Mouse (Mus musculus): ENCODE measurements around the gene Mterf1b. TPM values are rescaled to one million over a fixed set of nuclear protein-coding genes. Genes with fewer than 3 reads are reported as not detected.
"Not testable (repeated sequence)": the region's sequence is repeated elsewhere in the genome, so short reads cannot be mapped to it uniquely, and the experiment has no call there.

Gene Mterf1b
- polyA plus RNA-seq, 1 experiment from 2014 or later = 2.0 TPM

- Histone ChIP-seq H3K27me3 (no peaks in the 10 kb centered on the region), H3K9me3 (replicated peaks) (no peaks in the 10 kb centered on the region), H3K9ac (no peak overlapping the region), H3K27ac (replicated peaks) (no peak overlapping the region), H3K4me2 (no peak overlapping the region), H3K36me3 (replicated peaks) (no peaks in the 10 kb centered on the region), H3K4me1 (replicated peaks) (0 out of 2 replicates have a peak, but pooled peaks cover 8% of the 10 kb centered on the region), H3K4me3 (replicated peaks) (no peak overlapping the region)
- no peak for ATAC-seq (ENCODE audit: insufficient read depth)
- WGBS (ENCODE audit: insufficient replicate concordance) = 78% methylated on average over 1 of the region's 1 CpGs
Measured at GRCm38 (mm10) chr5:4194166-4194565, 2.0 kb downstream of the Mterf1b start.

GRCm38 (mm10) chr5:4195086-4195485 lies 2.9 kb downstream of the Mterf1b start:
- WGBS (ENCODE audit: insufficient replicate concordance) = 61% methylated on average over 1 of the region's 1 CpGs

GRCm38 (mm10) chr5:4201368-4201767 lies 9.2 kb downstream of the Mterf1b start:
- Histone ChIP-seq H3K9ac (no peak overlapping the region), H3K9me3 (replicated peaks) (no peaks in the 10 kb centered on the region), H3K36me3 (replicated peaks) (no peaks in the 10 kb centered on the region), H3K27me3 (no peaks in the 10 kb centered on the region), H3K27ac (replicated peaks) (no peak overlapping the region), H3K4me1 (replicated peaks) (no peaks in the 10 kb centered on the region), H3K4me2 (no peak overlapping the region), H3K4me3 (replicated peaks) (no peak overlapping the region)
- ATAC-seq (ENCODE audit: insufficient read depth) = no peak

More at GRCm38 (mm10) chr5:4195086-4195485, 2.9 kb downstream of the Mterf1b start:
- H3K27ac ChIP-seq (replicated peaks) = no peak overlapping the region
- H3K27me3 ChIP-seq = no peaks in the 10 kb centered on the region
- H3K9ac ChIP-seq = no peak overlapping the region
- no peak for ATAC-seq (ENCODE audit: insufficient read depth)
- H3K9me3 ChIP-seq (replicated peaks) = no peaks in the 10 kb centered on the region
- no peak overlapping the region for H3K4me3 ChIP-seq (replicated peaks)
- no peak overlapping the region for H3K4me2 ChIP-seq
- no peaks in the 10 kb centered on the region for H3K36me3 ChIP-seq (replicated peaks)
- H3K4me1 ChIP-seq (replicated peaks) = 0 out of 2 replicates have a peak, but pooled peaks cover 8% of the 10 kb centered on the region

- ATAC-seq (ENCODE audit: insufficient read depth); H3K27ac ChIP-seq (replicated peaks); H3K36me3 ChIP-seq (replicated peaks); H3K4me2 ChIP-seq; H3K4me1 ChIP-seq (replicated peaks); H3K9me3 ChIP-seq (replicated peaks); H3K4me3 ChIP-seq (replicated peaks); H3K9ac ChIP-seq; H3K27me3 ChIP-seq: not testable (repeated sequence)
- 85% methylated on average over 19 of the region's 19 CpGs for WGBS (ENCODE audit: insufficient replicate concordance)
Measured at GRCm38 (mm10) chr5:4202276-4202810, 10.2 kb downstream of the Mterf1b start.

- not testable (repeated sequence) for H3K27ac ChIP-seq (replicated peaks); H3K9me3 ChIP-seq (replicated peaks); H3K9ac ChIP-seq; H3K36me3 ChIP-seq (replicated peaks); H3K4me3 ChIP-seq (replicated peaks); ATAC-seq (ENCODE audit: insufficient read depth); H3K4me2 ChIP-seq; H3K27me3 ChIP-seq; H3K4me1 ChIP-seq (replicated peaks)
- WGBS (ENCODE audit: insufficient replicate concordance) = 63% methylated on average over 3 of the region's 3 CpGs
Measured at GRCm38 (mm10) chr5:4210082-4210481, 17.9 kb downstream of the Mterf1b start.

GRCm38 (mm10) chr5:4221309-4221708 lies 29.1 kb downstream of the Mterf1b start:
- H3K9me3 ChIP-seq (replicated peaks) = no peaks in the 10 kb centered on the region
- H3K36me3 ChIP-seq (replicated peaks) = no peaks in the 10 kb centered on the region
- ATAC-seq (ENCODE audit: insufficient read depth) = no peak
- H3K9ac ChIP-seq = no peak overlapping the region
- H3K4me2 ChIP-seq = no peak overlapping the region
- no peaks in the 10 kb centered on the region for H3K27me3 ChIP-seq
- 74% methylated on average over 3 of the region's 3 CpGs for WGBS (ENCODE audit: insufficient replicate concordance)
- H3K27ac ChIP-seq (replicated peaks) = no peak overlapping the region
- no peaks in the 10 kb centered on the region for H3K4me1 ChIP-seq (replicated peaks)
- no peak overlapping the region for H3K4me3 ChIP-seq (replicated peaks)

GRCm38 (mm10) chr5:4221981-4222623 lies 29.9 kb downstream of the Mterf1b start:
- Histone ChIP-seq H3K9me3 (replicated peaks) (no peaks in the 10 kb centered on the region), H3K9ac (no peak overlapping the region), H3K4me3 (replicated peaks) (no peak overlapping the region), H3K36me3 (replicated peaks) (no peaks in the 10 kb centered on the region), H3K27me3 (no peaks in the 10 kb centered on the region), H3K27ac (replicated peaks) (no peak overlapping the region), H3K4me1 (replicated peaks) (no peaks in the 10 kb centered on the region), H3K4me2 (no peak overlapping the region)
- WGBS (ENCODE audit: insufficient replicate concordance) = 53% methylated on average over 6 of the region's 6 CpGs
- no peak for ATAC-seq (ENCODE audit: insufficient read depth)

GRCm38 (mm10) chr5:4232163-4232562 lies 40.0 kb downstream of the Mterf1b start:
- no peak for ATAC-seq (ENCODE audit: insufficient read depth)

GRCm38 (mm10) chr5:4234505-4234904 lies 42.3 kb downstream of the Mterf1b start:
- no peak overlapping the region for H3K27ac ChIP-seq (replicated peaks)
- WGBS (ENCODE audit: insufficient replicate concordance) = 53% methylated on average over 2 of the region's 2 CpGs
- no peak for ATAC-seq (ENCODE audit: insufficient read depth)
- H3K9ac ChIP-seq = no peak overlapping the region
- H3K36me3 ChIP-seq (replicated peaks) = no peaks in the 10 kb centered on the region
- no peak overlapping the region for H3K4me3 ChIP-seq (replicated peaks)
- no peak overlapping the region for H3K4me2 ChIP-seq
- H3K27me3 ChIP-seq = no peaks in the 10 kb centered on the region
- H3K4me1 ChIP-seq (replicated peaks) = no peaks in the 10 kb centered on the region
- H3K9me3 ChIP-seq (replicated peaks) = no peaks in the 10 kb centered on the region

More at GRCm38 (mm10) chr5:4232163-4232562, 40.0 kb downstream of the Mterf1b start:
- Histone ChIP-seq H3K36me3 (replicated peaks) (no peaks in the 10 kb centered on the region), H3K9ac (no peak overlapping the region), H3K27ac (replicated peaks) (no peak overlapping the region), H3K4me3 (replicated peaks) (no peak overlapping the region), H3K27me3 (no peaks in the 10 kb centered on the region), H3K4me1 (replicated peaks) (no peaks in the 10 kb centered on the region), H3K4me2 (no peak overlapping the region), H3K9me3 (replicated peaks) (no peaks in the 10 kb centered on the region)
- WGBS (ENCODE audit: insufficient replicate concordance) = 57% methylated on average over 2 of the region's 2 CpGs

GRCm38 (mm10) chr5:4240120-4240519 lies 48.0 kb downstream of the Mterf1b start:
- H3K27me3 ChIP-seq = no peaks in the 10 kb centered on the region
- no peak overlapping the region for H3K9ac ChIP-seq
- no peak overlapping the region for H3K4me3 ChIP-seq (replicated peaks)
- no peaks in the 10 kb centered on the region for H3K9me3 ChIP-seq (replicated peaks)
- 51% methylated on average over 2 of the region's 2 CpGs for WGBS (ENCODE audit: insufficient replicate concordance)
- ATAC-seq (ENCODE audit: insufficient read depth) = no peak
- no peaks in the 10 kb centered on the region for H3K36me3 ChIP-seq (replicated peaks)
- H3K4me2 ChIP-seq = no peak overlapping the region
- H3K4me1 ChIP-seq (replicated peaks) = no peaks in the 10 kb centered on the region
- H3K27ac ChIP-seq (replicated peaks) = no peak overlapping the region

- WGBS (ENCODE audit: insufficient replicate concordance) = 32% methylated on average over 3 of the region's 3 CpGs
Measured at GRCm38 (mm10) chr5:4245004-4245403, 52.8 kb downstream of the Mterf1b start.

GRCm38 (mm10) chr5:4246095-4246494 lies 53.9 kb downstream of the Mterf1b start:
- Histone ChIP-seq H3K4me1 (replicated peaks) (no peaks in the 10 kb centered on the region), H3K4me2 (no peak overlapping the region), H3K27ac (replicated peaks) (no peak overlapping the region), H3K27me3 (no peaks in the 10 kb centered on the region), H3K9ac (no peak overlapping the region), H3K9me3 (replicated peaks) (no peaks in the 10 kb centered on the region), H3K36me3 (replicated peaks) (no peaks in the 10 kb centered on the region), H3K4me3 (replicated peaks) (no peak overlapping the region)
- WGBS (ENCODE audit: insufficient replicate concordance) = 11% methylated on average over 2 of the region's 2 CpGs
- no peak for ATAC-seq (ENCODE audit: insufficient read depth)

More at GRCm38 (mm10) chr5:4245004-4245403, 52.8 kb downstream of the Mterf1b start:
- Histone ChIP-seq H3K36me3 (replicated peaks) (no peaks in the 10 kb centered on the region), H3K9ac (no peak overlapping the region), H3K9me3 (replicated peaks) (no peaks in the 10 kb centered on the region), H3K4me2 (no peak overlapping the region), H3K4me3 (replicated peaks) (no peak overlapping the region), H3K27ac (replicated peaks) (no peak overlapping the region), H3K4me1 (replicated peaks) (no peaks in the 10 kb centered on the region), H3K27me3 (no peaks in the 10 kb centered on the region)
- ATAC-seq (ENCODE audit: insufficient read depth) = no peak

Data from liver, embryonic 15.5 days (tissue).